Mouse (Mus musculus): ENCODE measurements at regions not wholly inside any gene's neighbourhood (a gene's known extent, or its start where the extent isn't known, plus 50 kb on each side); places are given as distances from the start of the nearest gene placed in this dataset.

- ATAC-seq (ENCODE audit: low FRiP score), result no peak
These were observed 173.8 kb upstream of the Ubr2 start for GRCm38 (mm10) chr17:47184148-47184547.

GRCm38 (mm10) chr17:47182118-47182517 is 171.8 kb upstream of the Ubr2 start:
- Histone ChIP-seq H3K4me1 (peaks cover 27% of the 10 kb centered on the region), H3K9ac (no peak overlapping the region), H3K27ac (peak overlapping the region; percentile 40; the same call in 1 of the 2 replicates), H3K9me3 (replicated peaks) (no peaks in the 10 kb centered on the region), H3K27me3 (no peaks in the 10 kb centered on the region), H3K4me3 (no peak overlapping the region), H3K36me3 (no peaks in the 10 kb centered on the region), H3K4me2 (replicated peaks) (no peak overlapping the region)
- ATAC-seq (ENCODE audit: low FRiP score), result no peak
- WGBS, result 43% methylated on average over 6 of the region's 6 CpGs

More at GRCm38 (mm10) chr17:47184148-47184547, 173.8 kb upstream of the Ubr2 start:
- Histone ChIP-seq H3K9ac (no peak overlapping the region), H3K27me3 (no peaks in the 10 kb centered on the region), H3K4me2 (replicated peaks) (no peak overlapping the region), H3K9me3 (replicated peaks) (no peaks in the 10 kb centered on the region), H3K4me3 (no peak overlapping the region), H3K27ac (no peak overlapping the region), H3K36me3 (no peaks in the 10 kb centered on the region), H3K4me1 (peaks cover 13% of the 10 kb centered on the region)
- 76% methylated on average over 6 of the region's 6 CpGs for WGBS

- H3K4me1 ChIP-seq, result peaks cover 27% of the 10 kb centered on the region
- H3K9ac ChIP-seq, result no peak overlapping the region
- no peak overlapping the region for H3K4me3 ChIP-seq
- no peak for ATAC-seq (ENCODE audit: low FRiP score)
- no peak overlapping the region for H3K4me2 ChIP-seq (replicated peaks)
- WGBS, result 72% methylated on average over 5 of the region's 5 CpGs
- no peak overlapping the region for H3K27ac ChIP-seq
- no peaks in the 10 kb centered on the region for H3K36me3 ChIP-seq
- no peaks in the 10 kb centered on the region for H3K9me3 ChIP-seq (replicated peaks)
- no peaks in the 10 kb centered on the region for H3K27me3 ChIP-seq
These were observed 169.1 kb upstream of the Ubr2 start for GRCm38 (mm10) chr17:47179410-47179809.

GRCm38 (mm10) chr17:47178705-47179104 is 168.3 kb upstream of the Ubr2 start:
- peaks cover 27% of the 10 kb centered on the region for H3K4me1 ChIP-seq
- no peaks in the 10 kb centered on the region for H3K27me3 ChIP-seq
- H3K4me3 ChIP-seq, result no peak overlapping the region
- H3K4me2 ChIP-seq (replicated peaks), result no peak overlapping the region
- no peaks in the 10 kb centered on the region for H3K36me3 ChIP-seq
- peak overlapping the region; percentile 49; the same call in 1 of the 2 replicates for H3K27ac ChIP-seq
- H3K9ac ChIP-seq, result no peak overlapping the region
- 57% methylated on average over 5 of the region's 5 CpGs for WGBS
- no peak for ATAC-seq (ENCODE audit: low FRiP score)
- H3K9me3 ChIP-seq (replicated peaks), result no peaks in the 10 kb centered on the region

GRCm38 (mm10) chr17:47177671-47178246 is 167.4 kb upstream of the Ubr2 start:
- Histone ChIP-seq H3K9ac (no peak overlapping the region), H3K36me3 (no peaks in the 10 kb centered on the region), H3K27ac (0 out of 2 replicates have a peak overlapping the region, but pooled peaks have one; percentile 25), H3K4me1 (peaks cover 27% of the 10 kb centered on the region), H3K4me2 (replicated peaks) (no peak overlapping the region), H3K4me3 (no peak overlapping the region), H3K9me3 (replicated peaks) (no peaks in the 10 kb centered on the region), H3K27me3 (no peaks in the 10 kb centered on the region)
- WGBS, result 87% methylated on average over 8 of the region's 8 CpGs
- ATAC-seq (ENCODE audit: low FRiP score), result no peak

- H3K27me3 ChIP-seq, result no peaks in the 10 kb centered on the region
- no peak overlapping the region for H3K4me2 ChIP-seq (replicated peaks)
- 58% methylated on average over 5 of the region's 5 CpGs for WGBS
- no peaks in the 10 kb centered on the region for H3K36me3 ChIP-seq
- no peak overlapping the region for H3K9ac ChIP-seq
- H3K9me3 ChIP-seq (replicated peaks), result no peaks in the 10 kb centered on the region
- ATAC-seq (ENCODE audit: low FRiP score), result no peak
- H3K4me3 ChIP-seq, result no peak overlapping the region
- H3K27ac ChIP-seq, result no peak overlapping the region
- H3K4me1 ChIP-seq, result peaks cover 17% of the 10 kb centered on the region
These were observed 166.0 kb upstream of the Ubr2 start for GRCm38 (mm10) chr17:47176328-47176727.

- H3K36me3 ChIP-seq, result no peaks in the 10 kb centered on the region
- no peak for ATAC-seq (ENCODE audit: low FRiP score)
- WGBS, result 75% methylated on average over 12 of the region's 12 CpGs
- H3K4me3 ChIP-seq, result no peak overlapping the region
- no peaks in the 10 kb centered on the region for H3K27me3 ChIP-seq
- no peaks in the 10 kb centered on the region for H3K9me3 ChIP-seq (replicated peaks)
- no peak overlapping the region for H3K27ac ChIP-seq
- H3K9ac ChIP-seq, result no peak overlapping the region
- no peak overlapping the region for H3K4me2 ChIP-seq (replicated peaks)
- H3K4me1 ChIP-seq, result peaks cover 17% of the 10 kb centered on the region
These were observed 164.4 kb upstream of the Ubr2 start for GRCm38 (mm10) chr17:47174748-47175215.

GRCm38 (mm10) chr17:47171801-47172200 is 161.4 kb upstream of the Ubr2 start:
- ATAC-seq (ENCODE audit: low FRiP score), result no peak
- no peaks in the 10 kb centered on the region for H3K36me3 ChIP-seq
- H3K9me3 ChIP-seq (replicated peaks), result no peaks in the 10 kb centered on the region
- H3K4me3 ChIP-seq, result no peak overlapping the region
- no peak overlapping the region for H3K4me2 ChIP-seq (replicated peaks)
- no peak overlapping the region for H3K27ac ChIP-seq
- 92% methylated on average over 5 of the region's 5 CpGs for WGBS
- H3K4me1 ChIP-seq, result peaks cover 20% of the 10 kb centered on the region
- H3K9ac ChIP-seq, result no peak overlapping the region
- H3K27me3 ChIP-seq, result no peaks in the 10 kb centered on the region

GRCm38 (mm10) chr17:47170978-47171593 is 160.7 kb upstream of the Ubr2 start:
- no peaks in the 10 kb centered on the region for H3K9me3 ChIP-seq (replicated peaks)
- WGBS, result 89% methylated on average over 13 of the region's 13 CpGs
- no peak overlapping the region for H3K27ac ChIP-seq
- no peak overlapping the region for H3K4me2 ChIP-seq (replicated peaks)
- H3K4me1 ChIP-seq, result peaks cover 25% of the 10 kb centered on the region
- H3K36me3 ChIP-seq, result no peaks in the 10 kb centered on the region
- ATAC-seq (ENCODE audit: low FRiP score), result no peak
- no peaks in the 10 kb centered on the region for H3K27me3 ChIP-seq
- H3K9ac ChIP-seq, result no peak overlapping the region
- no peak overlapping the region for H3K4me3 ChIP-seq

- Histone ChIP-seq H3K4me2 (replicated peaks) (no peak overlapping the region), H3K27me3 (no peaks in the 10 kb centered on the region), H3K36me3 (no peaks in the 10 kb centered on the region), H3K27ac (peak overlapping the region; percentile 44), H3K9ac (no peak overlapping the region), H3K4me1 (peaks cover 42% of the 10 kb centered on the region), H3K9me3 (replicated peaks) (no peaks in the 10 kb centered on the region), H3K4me3 (no peak overlapping the region)
- no peak for ATAC-seq (ENCODE audit: low FRiP score)
- WGBS, result 66% methylated on average over 8 of the region's 8 CpGs
These were observed 157.7 kb upstream of the Ubr2 start for GRCm38 (mm10) chr17:47168105-47168504.

GRCm38 (mm10) chr17:47163677-47164340 is 153.5 kb upstream of the Ubr2 start:
- WGBS, result 82% methylated on average over 4 of the region's 10 CpGs

GRCm38 (mm10) chr17:47162459-47162858 is 152.1 kb upstream of the Ubr2 start:
- Histone ChIP-seq H3K9me3 (replicated peaks) (no peaks in the 10 kb centered on the region), H3K4me3 (no peak overlapping the region), H3K27me3 (no peaks in the 10 kb centered on the region), H3K9ac (no peak overlapping the region), H3K36me3 (no peaks in the 10 kb centered on the region), H3K4me1 (peaks cover 26% of the 10 kb centered on the region), H3K4me2 (replicated peaks) (no peak overlapping the region), H3K27ac (no peak overlapping the region)
- 73% methylated on average over 2 of the region's 2 CpGs for WGBS
- ATAC-seq (ENCODE audit: low FRiP score), result no peak

More at GRCm38 (mm10) chr17:47163677-47164340, 153.5 kb upstream of the Ubr2 start:
- ATAC-seq (ENCODE audit: low FRiP score), result no peak
- no peak overlapping the region for H3K4me3 ChIP-seq
- peaks cover 37% of the 10 kb centered on the region for H3K4me1 ChIP-seq
- H3K27ac ChIP-seq, result no peak overlapping the region
- H3K36me3 ChIP-seq, result no peaks in the 10 kb centered on the region
- no peaks in the 10 kb centered on the region for H3K9me3 ChIP-seq (replicated peaks)
- H3K9ac ChIP-seq, result no peak overlapping the region
- no peaks in the 10 kb centered on the region for H3K27me3 ChIP-seq
- no peak overlapping the region for H3K4me2 ChIP-seq (replicated peaks)
